Mouse (Mus musculus) lung, embryonic 16.5 days (tissue): Measurements from ENCODE around the gene Phf5a. TPM values are rescaled to one million over a fixed set of nuclear protein-coding genes. Genes with fewer than 3 reads are reported as not detected.
A peak's percentile ranks its signal among the peaks of the same experiment; 100 is the strongest.
"Not testable (repeated sequence)": the region's sequence is repeated elsewhere in the genome, so short reads cannot be mapped to it uniquely, and the experiment has no call there.

Experiments used
- ATAC-seq: fragments of 200-750 bp; cut with Nextera tagmentation; 2 replicates; pipeline ENCODE4 v1.8.0; 2017; ENCODE audit warnings: low read depth, mild to moderate bottlenecking, moderate library complexity
- H3K27ac ChIP-seq: fragments of 300-500 bp; sonication (generic); 2 replicates; pipeline ENCODE4 v1.5.1; 2014; ENCODE audit warnings: mild to moderate bottlenecking, control low read depth, low read length
- H3K27me3 ChIP-seq: fragments of 300-500 bp; sonication (generic); 2 replicates; pipeline ENCODE4 v1.6.1; 2014; ENCODE audit warnings: low read depth, low read length, mixed read lengths; ENCODE audit not compliant: control insufficient read depth, insufficient read depth
- H3K36me3 ChIP-seq: fragments of 300-500 bp; sonication (generic); 2 replicates; pipeline ENCODE4 v1.6.1; 2014; ENCODE audit warnings: low read length; ENCODE audit not compliant: control insufficient read depth, insufficient read depth
- H3K4me1 ChIP-seq: fragments of 300-500 bp; sonication (generic); replicated peaks from 2 replicates; pipeline ENCODE4 v1.6.1; 2014; ENCODE audit warnings: low read length, mixed read lengths; ENCODE audit not compliant: control insufficient read depth, insufficient read depth
- H3K4me2 ChIP-seq: fragments of 300-500 bp; sonication (generic); 2 replicates; pipeline ENCODE4 v1.6.1; 2014; ENCODE audit warnings: low read depth, low read length, control low read depth
- H3K4me3 ChIP-seq: fragments of 300-500 bp; sonication (generic); 2 replicates; pipeline ENCODE4 v1.5.1; 2014; ENCODE audit warnings: mild to moderate bottlenecking, low read length, control low read depth
- H3K9ac ChIP-seq: fragments of 300-500 bp; sonication (generic); 2 replicates; pipeline ENCODE4 v1.6.1; 2014; ENCODE audit warnings: low read length, control low read depth
- H3K9me3 ChIP-seq: fragments of 300-500 bp; sonication (generic); 2 replicates; pipeline ENCODE4 v1.6.1; 2016; ENCODE audit warnings: low read length; ENCODE audit not compliant: control insufficient read depth
- WGBS: fragments of 180-500 bp; shearing (Covaris S2); extraction: QIAGEN DNeasy Blood & Tissue Kit; methylation state at CpG from one replicate; pipeline ENCODE4 v1.1.7; 2014; 5-methylcytosine and 5-hydroxymethylcytosine counted together
- polyA plus RNA-seq: library from polyadenylated mRNA; unstranded; fragments of >200 nt; fragmentation: Nextera tagmentation; extraction: Ambion mirVana; gene quantifications from 2 replicates; pipeline ENCODE4 v1.2.1, GENCODE M21; 2015

Phf5a gene
- polyA plus RNA-seq, 1 experiment from 2014 or later: 146 TPM

- peaks cover 46% of the 10 kb centered on the region for H3K36me3 ChIP-seq
- not testable (repeated sequence) for H3K4me2 ChIP-seq, H3K9ac ChIP-seq, H3K4me3 ChIP-seq, ATAC-seq, H3K4me1 ChIP-seq, H3K27me3 ChIP-seq, H3K9me3 ChIP-seq, H3K27ac ChIP-seq
- 92% methylated on average over 4 of the region's 4 CpGs for WGBS
These were observed 37.1 kb upstream of the Phf5a start for GRCm38 (mm10) chr15:81908767-81909166.

DNA sequence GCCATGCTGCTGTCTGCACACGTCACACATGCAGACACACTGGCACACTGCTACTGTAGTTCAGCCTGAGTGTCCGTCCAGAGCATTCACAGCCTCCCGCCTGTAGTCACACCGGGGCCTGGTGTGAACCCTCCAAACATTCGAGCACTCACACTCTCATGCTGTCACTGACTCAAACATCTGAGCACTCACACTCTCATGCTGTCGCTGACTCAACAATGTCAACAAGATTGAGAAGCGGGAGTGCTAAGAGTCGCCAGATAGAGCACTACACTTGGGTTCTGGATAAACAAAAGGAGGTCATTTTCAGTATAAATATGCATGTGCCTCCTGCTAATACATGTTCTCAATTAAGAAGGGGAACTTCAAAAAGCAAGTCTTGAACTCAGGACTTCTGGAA, 36.2 kb upstream of the Phf5a start:
- Histone ChIP-seq H3K36me3 (peaks cover 41% of the 10 kb centered on the region), H3K4me3 (no peak overlapping the region), H3K4me2 (no peak overlapping the region), H3K9ac (no peak overlapping the region), H3K27me3 (no peaks in the 10 kb centered on the region), H3K9me3 (no peaks in the 10 kb centered on the region), H3K27ac (no peak overlapping the region), H3K4me1 (no peaks in the 10 kb centered on the region)
- ATAC-seq: no peak
- 71% methylated on average over 8 of the region's 8 CpGs for WGBS

DNA sequence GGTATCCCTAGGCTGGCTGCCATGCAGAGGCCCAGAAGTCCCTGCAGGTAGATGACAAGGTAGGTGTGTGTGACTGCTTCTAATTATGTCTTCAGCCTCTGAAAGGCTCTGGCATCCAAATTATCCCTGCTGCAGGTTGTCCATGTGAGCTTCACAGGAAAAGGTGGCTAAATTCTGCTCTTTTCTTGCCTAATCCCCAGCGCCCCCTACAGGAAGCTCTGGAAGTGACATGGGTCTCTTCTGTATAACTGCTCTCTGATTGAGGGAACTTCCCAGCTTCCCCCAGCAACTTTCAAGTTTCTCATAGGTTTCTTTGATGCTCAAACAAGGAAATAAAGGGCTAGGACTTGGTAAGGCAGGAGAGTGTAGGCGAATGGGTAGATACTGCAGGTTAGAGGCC, 33.2 kb upstream of the Phf5a start:
- no peaks in the 10 kb centered on the region for H3K27me3 ChIP-seq
- peaks cover 43% of the 10 kb centered on the region for H3K36me3 ChIP-seq
- H3K4me2 ChIP-seq: no peak overlapping the region
- WGBS: 36% methylated on average over 2 of the region's 2 CpGs
- no peak overlapping the region for H3K27ac ChIP-seq
- H3K9ac ChIP-seq: no peak overlapping the region
- ATAC-seq: 0 out of 2 replicates have a peak, but pooled peaks have one; percentile 17
- H3K9me3 ChIP-seq: no peaks in the 10 kb centered on the region
- no peaks in the 10 kb centered on the region for H3K4me1 ChIP-seq
- no peak overlapping the region for H3K4me3 ChIP-seq

- Histone ChIP-seq H3K27ac (no peak overlapping the region), H3K9me3 (no peaks in the 10 kb centered on the region), H3K4me3 (no peak overlapping the region), H3K36me3 (peaks cover 24% of the 10 kb centered on the region), H3K9ac (no peak overlapping the region), H3K4me2 (no peak overlapping the region), H3K4me1 (0 out of 2 replicates have a peak, but pooled peaks cover under 1% of the 10 kb centered on the region), H3K27me3 (no peaks in the 10 kb centered on the region)
- WGBS: 82% methylated on average over 2 of the region's 2 CpGs
- ATAC-seq: no peak
These were observed 27.0 kb upstream of the Phf5a start for GRCm38 (mm10) chr15:81898751-81899150.

DNA sequence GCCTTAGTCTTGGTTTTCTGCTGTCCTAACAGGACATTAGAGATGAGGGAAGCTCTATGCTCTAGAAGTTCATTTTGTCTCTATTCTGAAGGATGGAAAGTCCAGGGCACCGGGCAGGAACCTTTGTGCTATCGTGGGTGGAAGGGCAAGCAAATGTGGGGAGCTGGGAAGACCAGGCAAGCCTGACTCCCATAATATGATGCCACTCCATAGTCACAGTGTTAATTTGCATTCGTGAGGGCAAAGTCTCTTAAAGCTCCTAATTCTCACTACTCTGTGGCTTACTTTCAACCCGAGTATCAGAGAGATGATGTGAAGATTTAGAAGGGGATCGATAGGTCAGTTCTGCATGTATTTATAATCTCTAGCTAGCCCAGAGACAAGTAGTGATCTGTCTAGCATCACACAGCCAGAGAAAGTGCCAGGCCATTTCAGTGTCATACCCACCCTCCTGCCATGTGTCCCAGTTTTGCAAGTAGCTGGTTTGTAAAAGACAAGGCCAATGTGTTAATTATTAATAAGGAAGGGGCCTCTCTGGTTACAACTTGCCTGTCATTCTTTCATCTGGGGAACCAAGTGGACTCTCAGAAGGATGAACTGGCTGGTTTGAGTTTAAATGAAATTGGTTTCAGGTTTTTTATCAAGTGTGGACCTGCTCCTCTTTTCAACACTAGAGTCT, 26.0 kb upstream of the Phf5a start:
- Histone ChIP-seq H3K27me3 (no peaks in the 10 kb centered on the region), H3K9me3 (no peaks in the 10 kb centered on the region), H3K27ac (no peak overlapping the region), H3K9ac (no peak overlapping the region), H3K4me1 (0 out of 2 replicates have a peak, but pooled peaks cover 2% of the 10 kb centered on the region), H3K4me2 (no peak overlapping the region), H3K4me3 (no peak overlapping the region), H3K36me3 (peaks cover 24% of the 10 kb centered on the region)
- 87% methylated on average over 5 of the region's 5 CpGs for WGBS
- no peak for ATAC-seq

- H3K4me3 ChIP-seq: no peak overlapping the region
- 78% methylated on average over 2 of the region's 2 CpGs for WGBS
- H3K36me3 ChIP-seq: peaks cover 23% of the 10 kb centered on the region; the same call in 1 of the 2 replicates
- H3K9ac ChIP-seq: no peak overlapping the region
- no peak overlapping the region for H3K4me2 ChIP-seq
- no peak overlapping the region for H3K27ac ChIP-seq
- no peaks in the 10 kb centered on the region for H3K27me3 ChIP-seq
- H3K4me1 ChIP-seq: 0 out of 2 replicates have a peak, but pooled peaks cover 2% of the 10 kb centered on the region
- H3K9me3 ChIP-seq: no peaks in the 10 kb centered on the region
- no peak for ATAC-seq
These were observed 24.7 kb upstream of the Phf5a start for GRCm38 (mm10) chr15:81896407-81896806.

- peaks cover 24% of the 10 kb centered on the region; the same call in 1 of the 2 replicates for H3K36me3 ChIP-seq
- 61% methylated on average over 1 of the region's 1 CpGs for WGBS
- no peaks in the 10 kb centered on the region for H3K27me3 ChIP-seq
- no peak overlapping the region for H3K9ac ChIP-seq
- ATAC-seq: peak; percentile 92
- peak overlapping the region; percentile 11; the same call in 1 of the 2 replicates for H3K27ac ChIP-seq
- no peak overlapping the region for H3K4me3 ChIP-seq
- H3K4me2 ChIP-seq: no peak overlapping the region
- H3K9me3 ChIP-seq: no peaks in the 10 kb centered on the region
- 0 out of 2 replicates have a peak, but pooled peaks cover 2% of the 10 kb centered on the region for H3K4me1 ChIP-seq
These were observed 22.3 kb upstream of the Phf5a start for GRCm38 (mm10) chr15:81894002-81894401.

DNA sequence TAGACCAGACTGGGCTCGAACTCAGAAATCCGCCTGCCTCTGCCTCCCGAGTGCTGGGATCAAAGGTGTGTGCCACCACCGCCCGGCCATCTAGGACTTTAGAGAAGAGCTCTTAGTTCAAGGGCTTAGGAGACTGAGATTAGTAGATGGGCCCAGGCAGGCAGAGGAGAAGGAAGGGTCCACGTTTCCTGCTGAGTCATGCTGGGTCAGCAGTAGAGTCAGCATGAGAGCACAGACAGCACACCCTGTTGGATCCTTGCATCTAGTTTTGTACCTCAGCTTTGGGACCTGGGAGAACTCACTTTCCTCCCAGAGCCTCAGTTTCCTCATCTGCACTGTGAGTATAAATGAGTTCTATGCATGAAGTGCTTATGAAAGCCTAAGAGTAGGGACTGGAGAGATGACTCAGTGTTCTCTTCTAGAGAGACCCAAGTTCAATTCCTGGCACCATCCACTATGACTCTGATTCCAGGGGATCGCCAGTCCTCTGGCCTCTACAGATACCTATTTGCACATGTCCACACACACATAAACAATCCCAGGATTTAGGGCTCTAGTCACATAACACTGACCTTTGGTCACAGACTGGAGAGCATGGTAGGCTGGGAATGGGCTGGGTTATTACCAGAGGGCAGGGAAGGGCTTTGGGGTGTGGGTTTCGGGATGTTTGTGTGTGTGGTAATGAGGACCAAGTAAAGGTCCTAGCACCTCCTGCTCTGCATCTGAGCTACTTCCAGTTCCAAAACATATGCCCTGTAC, 20.3 kb upstream of the Phf5a start:
- H3K9ac ChIP-seq: no peak overlapping the region
- no peak overlapping the region for H3K27ac ChIP-seq
- 0 out of 2 replicates have a peak, but pooled peaks cover 2% of the 10 kb centered on the region for H3K4me1 ChIP-seq
- no peak for ATAC-seq
- no peak overlapping the region for H3K4me2 ChIP-seq
- no peaks in the 10 kb centered on the region for H3K27me3 ChIP-seq
- no peaks in the 10 kb centered on the region for H3K9me3 ChIP-seq
- WGBS: 89% methylated on average over 8 of the region's 8 CpGs
- H3K4me3 ChIP-seq: no peak overlapping the region
- peaks cover 27% of the 10 kb centered on the region; the same call in 1 of the 2 replicates for H3K36me3 ChIP-seq

- WGBS: 85% methylated on average over 7 of the region's 7 CpGs
- Histone ChIP-seq H3K4me2 (no peak overlapping the region), H3K9me3 (no peaks in the 10 kb centered on the region), H3K4me3 (no peak overlapping the region), H3K4me1 (0 out of 2 replicates have a peak, but pooled peaks cover 2% of the 10 kb centered on the region), H3K9ac (no peak overlapping the region), H3K27me3 (no peaks in the 10 kb centered on the region), H3K27ac (no peak overlapping the region), H3K36me3 (peaks cover 27% of the 10 kb centered on the region; the same call in 1 of the 2 replicates)
- ATAC-seq: no peak
These were observed 19.6 kb upstream of the Phf5a start for GRCm38 (mm10) chr15:81891140-81891802.
